Mouse (Mus musculus) cerebral cortex, adult 2 months (tissue): ENCODE results near the gene Gm13030.

ENCODE experiments used
- WGBS: fragments of 180-500 bp; shearing (Covaris S2); methylation state at CpG from one replicate; pipeline ENCODE4 v1.1.7; 2018; 5-methylcytosine and 5-hydroxymethylcytosine counted together

The Gm13030 gene

GRCm38 (mm10) chr4:138865991-138866390, 7.8 kb downstream of the Gm13030 start:
- 68% methylated on average over 6 of the region's 6 CpGs for WGBS

GRCm38 (mm10) chr4:138865092-138865491, 8.7 kb downstream of the Gm13030 start:
- 49% methylated on average over 5 of the region's 5 CpGs for WGBS

- WGBS, result 54% methylated on average over 10 of the region's 10 CpGs
These were observed 10.3 kb downstream of the Gm13030 start, which contains the start of gene Pla2g5 for GRCm38 (mm10) chr4:138863344-138863998. Gene Pla2g5, minus strand, starts transcription at chr4:138863482.

GRCm38 (mm10) chr4:138859728-138860127, 14.0 kb downstream of the Gm13030 start:
- WGBS, result 3% methylated on average over 13 of the region's 13 CpGs

GRCm38 (mm10) chr4:138859245-138859644, 14.5 kb downstream of the Gm13030 start:
- 10% methylated on average over 9 of the region's 9 CpGs for WGBS

- WGBS, result 52% methylated on average over 15 of the region's 15 CpGs
These were observed 15.3 kb downstream of the Gm13030 start for GRCm38 (mm10) chr4:138858446-138858845.

GRCm38 (mm10) chr4:138857576-138857975, 16.2 kb downstream of the Gm13030 start:
- WGBS, result 61% methylated on average over 10 of the region's 10 CpGs

GRCm38 (mm10) chr4:138856491-138856890, 17.3 kb downstream of the Gm13030 start:
- 11% methylated on average over 7 of the region's 7 CpGs for WGBS

- WGBS, result 55% methylated on average over 9 of the region's 9 CpGs
These were observed 18.6 kb downstream of the Gm13030 start for GRCm38 (mm10) chr4:138855092-138855632.

GRCm38 (mm10) chr4:138852961-138853360, 20.8 kb downstream of the Gm13030 start:
- WGBS, result 47% methylated on average over 6 of the region's 6 CpGs

GRCm38 (mm10) chr4:138851463-138851862, 22.3 kb downstream of the Gm13030 start:
- 4% methylated on average over 4 of the region's 4 CpGs for WGBS

- WGBS, result 19% methylated on average over 7 of the region's 7 CpGs
These were observed 32.4 kb downstream of the Gm13030 start for GRCm38 (mm10) chr4:138841386-138841785.

GRCm38 (mm10) chr4:138840726-138841125, 33.0 kb downstream of the Gm13030 start:
- WGBS, result 75% methylated on average over 8 of the region's 8 CpGs

GRCm38 (mm10) chr4:138839806-138840205, 34.0 kb downstream of the Gm13030 start:
- WGBS, result 68% methylated on average over 6 of the region's 6 CpGs

GRCm38 (mm10) chr4:138827147-138827546, 46.6 kb downstream of the Gm13030 start:
- 72% methylated on average over 11 of the region's 11 CpGs for WGBS

GRCm38 (mm10) chr4:138825751-138826567, 47.8 kb downstream of the Gm13030 start:
- WGBS, result 67% methylated on average over 18 of the region's 18 CpGs

- WGBS, result 85% methylated on average over 2 of the region's 2 CpGs
These were observed 49.1 kb downstream of the Gm13030 start for GRCm38 (mm10) chr4:138824660-138825059.

- WGBS, result 82% methylated on average over 2 of the region's 2 CpGs
These were observed 49.6 kb downstream of the Gm13030 start for GRCm38 (mm10) chr4:138824161-138824560.

GRCm38 (mm10) chr4:138821036-138821435, 52.7 kb downstream of the Gm13030 start:
- WGBS, result 87% methylated on average over 2 of the region's 2 CpGs
